Mouse (Mus musculus) heart, adult 2 months (tissue): Measurements from ENCODE around the gene Pigu.

Experiments
- CTCF ChIP-seq: fragments of 200-600 bp; IDR thresholded peaks from 2 replicates; pipeline ENCODE4 v1.8.1; 2022; ENCODE audit warnings: antibody characterized with exemption, mild to moderate bottlenecking, moderate library complexity
- POLR2A ChIP-seq: fragments of 200-500 bp; IDR thresholded peaks from 2 replicates; pipeline ENCODE4 v1.6.1; 2011; ENCODE audit warnings: mild to moderate bottlenecking, low read depth, low read length, control low read depth; ENCODE audit not compliant: insufficient read depth

DNA sequence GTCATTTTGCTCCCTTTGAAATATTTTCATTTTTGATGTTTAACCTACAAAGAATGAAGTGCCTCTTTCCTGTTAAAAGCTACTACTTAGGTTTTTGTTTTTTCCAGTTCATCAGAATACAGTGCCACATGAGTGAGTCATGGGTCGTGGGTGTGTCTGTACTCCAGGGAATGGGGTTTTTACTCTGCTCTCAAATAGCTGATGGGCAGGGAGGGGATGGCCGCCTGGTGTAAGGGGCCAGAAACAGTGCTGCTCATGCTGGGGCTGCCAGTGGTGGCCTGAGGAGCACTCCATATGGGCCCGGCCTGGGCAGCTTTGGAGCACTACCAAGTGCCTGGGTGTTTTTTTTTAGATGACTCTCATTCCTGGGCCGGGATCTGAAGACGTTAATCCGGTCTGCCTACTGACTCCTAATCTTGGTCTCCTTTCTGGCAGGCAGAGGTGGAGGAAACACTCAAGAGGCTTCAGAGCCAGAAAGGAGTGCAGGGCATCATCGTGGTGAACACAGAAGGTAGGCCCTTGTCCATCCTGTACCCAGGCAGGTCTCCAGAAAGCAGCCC lies 114.9 kb downstream of the Pigu start:
- no peak for TF ChIP-seq POLR2A
- no peak for TF ChIP-seq CTCF
